Mouse (Mus musculus): ENCODE results near the gene Zfp57. TPM values are rescaled to one million over a fixed set of nuclear protein-coding genes. Genes with fewer than 3 reads are reported as not detected.

The Zfp57 gene
- polyA plus RNA-seq, 1 experiment from 2014 or later, result 80.7 TPM

GRCm38 (mm10) chr17:36994528-36994927 is 6.4 kb upstream of the Zfp57 start:
- no peak for DNase-seq
- no peak for TF ChIP-seq CTCF (IDR thresholded peaks at IDR 0.05; ENCODE audit: low read depth)

GRCm38 (mm10) chr17:36995448-36995847 is 5.5 kb upstream of the Zfp57 start:
- Histone ChIP-seq H3K27ac (ENCODE audit: low read depth) (no peak overlapping the region), H3K9ac (no peak overlapping the region), H3K4me1 (ENCODE audit: insufficient read depth) (no peaks in the 10 kb centered on the region), H3K4me2 (no peak overlapping the region), H3K9me3 (ENCODE audit: low read depth, low read length) (no peaks in the 10 kb centered on the region), H3K27me3 (ENCODE audit: insufficient read depth, low read length) (no peaks in the 10 kb centered on the region), H3K4me3 (ENCODE audit: low read depth, low read length) (no peak overlapping the region), H3K36me3 (ENCODE audit: insufficient read depth) (no peaks in the 10 kb centered on the region)
- WGBS, result 61% methylated on average over 3 of the region's 3 CpGs
- ATAC-seq (ENCODE audit: insufficient read depth), result no peak
- TF ChIP-seq CTCF (IDR thresholded peaks at IDR 0.05; ENCODE audit: low read depth), result no peak
- DNase-seq, result no peak

More at GRCm38 (mm10) chr17:36994528-36994927, 6.4 kb upstream of the Zfp57 start:
- WGBS, result 79% methylated on average over 2 of the region's 2 CpGs
- no peak overlapping the region for H3K4me2 ChIP-seq
- no peak for ATAC-seq (ENCODE audit: insufficient read depth)
- H3K9me3 ChIP-seq (ENCODE audit: low read depth, low read length), result no peaks in the 10 kb centered on the region
- H3K27ac ChIP-seq (ENCODE audit: low read depth), result no peak overlapping the region
- H3K4me1 ChIP-seq (ENCODE audit: insufficient read depth), result no peaks in the 10 kb centered on the region
- H3K9ac ChIP-seq, result no peak overlapping the region
- H3K4me3 ChIP-seq (ENCODE audit: low read depth, low read length), result no peak overlapping the region
- peaks cover under 1% of the 10 kb centered on the region; the same call in 1 of the 2 replicates for H3K27me3 ChIP-seq (ENCODE audit: insufficient read depth, low read length)
- no peaks in the 10 kb centered on the region for H3K36me3 ChIP-seq (ENCODE audit: insufficient read depth)

- 0 out of 2 replicates have a peak, but pooled peaks have one; percentile 41 for ATAC-seq (ENCODE audit: insufficient read depth)
- no peak overlapping the region for H3K9ac ChIP-seq
These were observed 3.8 kb upstream of the Zfp57 start for GRCm38 (mm10) chr17:36997033-36997735.

GRCm38 (mm10) chr17:36998477-36998876 is 2.5 kb upstream of the Zfp57 start:
- Histone ChIP-seq H3K9ac (no peak overlapping the region), H3K4me1 (ENCODE audit: insufficient read depth) (no peaks in the 10 kb centered on the region), H3K9me3 (ENCODE audit: low read depth, low read length) (no peaks in the 10 kb centered on the region), H3K36me3 (ENCODE audit: insufficient read depth) (no peaks in the 10 kb centered on the region), H3K27ac (ENCODE audit: low read depth) (no peak overlapping the region), H3K27me3 (ENCODE audit: insufficient read depth, low read length) (no peaks in the 10 kb centered on the region), H3K4me2 (no peak overlapping the region), H3K4me3 (ENCODE audit: low read depth, low read length) (no peak overlapping the region)
- no peak for DNase-seq
- ATAC-seq (ENCODE audit: insufficient read depth), result no peak
- WGBS, result 57% methylated on average over 2 of the region's 2 CpGs
- TF ChIP-seq CTCF (IDR thresholded peaks at IDR 0.05; ENCODE audit: low read depth), result no peak

More at GRCm38 (mm10) chr17:36997033-36997735, 3.8 kb upstream of the Zfp57 start:
- H3K9me3 ChIP-seq (ENCODE audit: low read depth, low read length), result no peaks in the 10 kb centered on the region
- peak; percentile 95 for DNase-seq
- H3K27me3 ChIP-seq (ENCODE audit: insufficient read depth, low read length), result no peaks in the 10 kb centered on the region
- peak; percentile 88 for TF ChIP-seq CTCF (IDR thresholded peaks at IDR 0.05; ENCODE audit: low read depth)
- no peak overlapping the region for H3K27ac ChIP-seq (ENCODE audit: low read depth)
- no peaks in the 10 kb centered on the region for H3K4me1 ChIP-seq (ENCODE audit: insufficient read depth)
- WGBS, result 26% methylated on average over 7 of the region's 7 CpGs
- H3K4me2 ChIP-seq, result no peak overlapping the region
- H3K4me3 ChIP-seq (ENCODE audit: low read depth, low read length), result no peak overlapping the region
- no peaks in the 10 kb centered on the region for H3K36me3 ChIP-seq (ENCODE audit: insufficient read depth)

- peak overlapping the region; percentile 78 for H3K4me2 ChIP-seq
- H3K9me3 ChIP-seq (ENCODE audit: low read depth, low read length), result no peaks in the 10 kb centered on the region
- H3K4me3 ChIP-seq (ENCODE audit: low read depth, low read length), result peak overlapping the region; percentile 70
- H3K9ac ChIP-seq, result peak overlapping the region; percentile 93
- no peaks in the 10 kb centered on the region for H3K4me1 ChIP-seq (ENCODE audit: insufficient read depth)
- peak overlapping the region; percentile 95 for H3K27ac ChIP-seq (ENCODE audit: low read depth)
- peaks cover 26% of the 10 kb centered on the region for H3K36me3 ChIP-seq (ENCODE audit: insufficient read depth)
- TF ChIP-seq CTCF (IDR thresholded peaks at IDR 0.05; ENCODE audit: low read depth), result no peak
- no peaks in the 10 kb centered on the region for H3K27me3 ChIP-seq (ENCODE audit: insufficient read depth, low read length)
- peak; percentile 95 for DNase-seq
- 0% methylated on average over 49 of the region's 49 CpGs for WGBS
- peak; percentile 94 for ATAC-seq (ENCODE audit: insufficient read depth)
These were observed 1.7 kb downstream of the Zfp57 start for GRCm38 (mm10) chr17:37002364-37003330.

- Histone ChIP-seq H3K4me3 (ENCODE audit: low read depth, low read length) (peak overlapping the region; percentile 70), H3K9me3 (ENCODE audit: low read depth, low read length) (no peaks in the 10 kb centered on the region), H3K27ac (ENCODE audit: low read depth) (no peak overlapping the region), H3K4me2 (peak overlapping the region; percentile 78), H3K4me1 (ENCODE audit: insufficient read depth) (no peaks in the 10 kb centered on the region), H3K36me3 (ENCODE audit: insufficient read depth) (peaks cover 33% of the 10 kb centered on the region), H3K27me3 (ENCODE audit: insufficient read depth, low read length) (no peaks in the 10 kb centered on the region), H3K9ac (peak overlapping the region; percentile 93)
- 15% methylated on average over 4 of the region's 4 CpGs for WGBS
- ATAC-seq (ENCODE audit: insufficient read depth) (no peak; the same call in 1 of the 2 replicates), DNase-seq (peak; percentile 28)
- no peak for TF ChIP-seq CTCF (IDR thresholded peaks at IDR 0.05; ENCODE audit: low read depth)
These were observed 2.4 kb downstream of the Zfp57 start for GRCm38 (mm10) chr17:37003366-37003765.

- Histone ChIP-seq H3K9ac (no peak overlapping the region), H3K4me3 (ENCODE audit: low read depth, low read length) (no peak overlapping the region), H3K27ac (ENCODE audit: low read depth) (no peak overlapping the region), H3K4me1 (ENCODE audit: insufficient read depth) (no peaks in the 10 kb centered on the region), H3K27me3 (ENCODE audit: insufficient read depth, low read length) (no peaks in the 10 kb centered on the region), H3K4me2 (no peak overlapping the region), H3K36me3 (ENCODE audit: insufficient read depth) (peaks cover 62% of the 10 kb centered on the region), H3K9me3 (ENCODE audit: low read depth, low read length) (no peaks in the 10 kb centered on the region)
- no peak for ATAC-seq (ENCODE audit: insufficient read depth)
- no peak for DNase-seq
- WGBS, result 89% methylated on average over 6 of the region's 6 CpGs
- no peak for TF ChIP-seq CTCF (IDR thresholded peaks at IDR 0.05; ENCODE audit: low read depth)
These were observed 7.2 kb downstream of the Zfp57 start for GRCm38 (mm10) chr17:37008161-37008560.
